Mouse (Mus musculus) megakaryocyte, embryonic 14.5 days (primary cell): ENCODE data around the gene Chn1. TPM values are rescaled to one million over a fixed set of nuclear protein-coding genes. Genes with fewer than 3 reads are reported as not detected.

Experiments used
- H3K27me3 ChIP-seq: replicated peaks from 2 replicates; pipeline ENCODE3; 2012; ENCODE audit warnings: inconsistent platforms
- H3K36me3 ChIP-seq: replicated peaks from 2 replicates; pipeline ENCODE3; 2012; ENCODE audit warnings: low read length, inconsistent platforms, mixed read lengths
- H3K4me1 ChIP-seq: 2 replicates; pipeline ENCODE4 v1.6.1; 2012; ENCODE audit warnings: inconsistent platforms
- H3K4me3 ChIP-seq: replicated peaks from 2 replicates; pipeline ENCODE3; 2012; ENCODE audit warnings: moderate library complexity, mild to moderate bottlenecking, inconsistent platforms
- H3K9me3 ChIP-seq: 2 replicates; pipeline ENCODE4 v1.6.1; 2012; ENCODE audit warnings: inconsistent platforms
- FLI1 ChIP-seq: IDR thresholded peaks from 2 replicates; pipeline ENCODE4 v1.6.1; 2012; ENCODE audit warnings: low read length, inconsistent platforms, mixed read lengths
- GATA1 ChIP-seq: IDR thresholded peaks from 3 replicates; pipeline ENCODE4 v1.6.1; 2012; ENCODE audit warnings: mixed read lengths, low read length, inconsistent platforms, borderline replicate concordance
- polyA plus RNA-seq: library from polyadenylated mRNA; stranded (reverse); fragments of >175 nt; gene quantifications from 2 replicates; pipeline ENCODE4 v1.2.3, GENCODE M21; 2012; ENCODE audit warnings: low replicate concordance; ENCODE audit not compliant: insufficient read depth

Chn1 gene
- polyA plus RNA-seq, 1 experiment = 1.1 TPM

DNA sequence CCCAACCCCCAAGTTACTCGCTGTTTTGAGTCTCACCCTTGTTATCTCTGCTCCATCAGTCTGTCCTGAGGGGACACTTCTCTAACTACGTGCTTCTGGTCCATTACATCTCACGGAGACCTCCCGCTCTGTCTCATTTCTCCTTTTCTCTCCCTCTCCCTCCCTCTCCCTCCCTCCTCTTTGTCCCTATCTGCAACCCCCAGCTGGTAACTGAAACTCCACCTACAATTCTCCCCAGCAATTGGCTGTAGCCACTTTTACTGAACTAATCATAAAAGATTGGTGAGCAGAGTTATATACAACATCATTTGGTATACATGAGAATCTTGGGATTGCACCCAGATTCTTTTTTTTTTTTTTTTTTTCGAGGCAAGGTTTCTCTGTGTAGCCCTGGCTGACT, 16.1 kb downstream of the Chn1 start:
- peaks cover 1% of the 10 kb centered on the region for H3K27me3 ChIP-seq
- TF ChIP-seq FLI1 = no peak
- TF ChIP-seq GATA1 = no peak

DNA sequence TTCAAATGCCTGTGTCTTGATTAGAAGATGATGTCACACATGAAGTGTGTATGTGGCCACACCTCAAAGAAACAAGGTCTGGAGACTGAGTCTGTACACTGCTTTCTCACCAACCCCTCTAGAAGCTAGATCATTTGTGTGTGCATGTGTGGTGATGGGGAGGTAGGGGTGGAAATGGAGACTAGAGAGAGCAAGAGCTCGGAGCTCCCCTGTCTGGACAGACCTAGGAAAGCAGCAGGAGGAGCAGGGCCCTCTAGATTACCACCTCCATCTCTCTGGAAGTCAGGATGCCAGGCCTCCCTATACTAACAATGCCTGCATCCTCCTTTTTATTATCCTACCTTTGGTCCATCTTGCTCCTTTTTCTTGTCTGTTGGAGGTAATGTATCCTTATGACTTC, 27.8 kb downstream of the Chn1 start:
- no peaks in the 10 kb centered on the region for H3K27me3 ChIP-seq
- peaks cover 4% of the 10 kb centered on the region; the same call in 1 of the 2 replicates for H3K4me1 ChIP-seq
- no peaks in the 10 kb centered on the region for H3K9me3 ChIP-seq
- TF ChIP-seq FLI1 = no peak
- no peak for TF ChIP-seq GATA1
- H3K4me3 ChIP-seq = no peak overlapping the region
- H3K36me3 ChIP-seq = no peaks in the 10 kb centered on the region

More for the DNA sequence above, 16.1 kb downstream of the Chn1 start:
- no peaks in the 10 kb centered on the region for H3K36me3 ChIP-seq
- peaks cover 5% of the 10 kb centered on the region; the same call in 1 of the 2 replicates for H3K9me3 ChIP-seq
- H3K4me1 ChIP-seq = no peaks in the 10 kb centered on the region; the same call in 1 of the 2 replicates
- H3K4me3 ChIP-seq = no peak overlapping the region

DNA sequence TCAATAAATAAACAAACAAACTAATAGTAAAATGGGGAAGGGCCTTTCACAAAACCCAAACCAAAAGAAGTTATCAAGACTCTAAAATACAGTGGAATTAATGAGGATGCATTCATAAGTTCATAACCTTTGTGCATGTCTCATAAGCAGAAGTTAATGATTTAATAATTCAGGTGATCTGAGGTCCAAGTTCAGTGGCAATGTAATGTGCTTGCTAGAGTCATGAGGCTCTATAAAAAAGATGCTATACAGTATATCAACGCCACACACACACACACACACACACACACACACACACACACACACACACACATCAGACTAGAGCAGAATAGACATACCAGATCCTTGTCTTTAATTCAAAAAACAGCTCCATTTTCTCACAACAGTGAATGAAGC, 28.8 kb downstream of the Chn1 start:
- TF ChIP-seq GATA1 (no peak), FLI1 (no peak)
- no peaks in the 10 kb centered on the region for H3K36me3 ChIP-seq
- H3K9me3 ChIP-seq = no peaks in the 10 kb centered on the region
- H3K4me3 ChIP-seq = no peak overlapping the region
- peaks cover under 1% of the 10 kb centered on the region for H3K27me3 ChIP-seq
- peaks cover 12% of the 10 kb centered on the region for H3K4me1 ChIP-seq

DNA sequence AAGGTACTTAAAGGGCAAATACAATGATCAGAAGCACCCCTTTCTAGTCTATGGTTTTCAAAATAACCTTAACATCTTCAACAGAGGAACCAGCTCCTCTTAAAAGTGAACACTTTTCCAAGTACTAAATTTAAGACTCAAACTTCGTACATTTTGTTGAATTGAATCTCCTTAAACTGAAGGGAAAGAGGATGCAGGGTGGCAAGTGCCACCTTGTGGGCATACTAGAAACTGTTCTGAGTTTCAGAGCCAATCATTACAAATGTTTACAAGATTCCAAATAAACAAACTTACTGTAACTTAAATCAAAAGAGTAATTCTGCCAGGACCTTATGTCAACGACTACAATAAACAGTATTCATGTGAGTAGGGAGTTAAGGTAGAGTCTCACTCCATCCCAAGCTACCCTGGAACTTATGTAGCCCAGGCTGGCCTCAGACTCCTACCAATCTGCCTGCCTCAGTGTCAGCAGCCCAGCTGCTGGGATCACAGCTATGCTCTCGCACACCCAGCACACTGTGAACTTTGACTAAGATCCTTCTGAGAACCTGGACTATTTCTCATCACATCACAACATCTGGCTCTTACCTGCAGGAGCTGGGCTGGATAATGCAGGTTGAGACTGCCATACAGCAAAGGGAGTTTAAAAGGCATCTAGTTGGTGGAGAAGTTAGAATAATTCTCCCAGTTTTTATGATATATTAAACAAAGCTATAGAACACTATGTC, 29.3 kb downstream of the Chn1 start:
- Histone ChIP-seq H3K4me3 (no peak overlapping the region), H3K27me3 (peaks cover 2% of the 10 kb centered on the region), H3K36me3 (no peaks in the 10 kb centered on the region), H3K4me1 (peaks cover 14% of the 10 kb centered on the region), H3K9me3 (no peaks in the 10 kb centered on the region)
- no peak for TF ChIP-seq GATA1
- TF ChIP-seq FLI1 = no peak

DNA sequence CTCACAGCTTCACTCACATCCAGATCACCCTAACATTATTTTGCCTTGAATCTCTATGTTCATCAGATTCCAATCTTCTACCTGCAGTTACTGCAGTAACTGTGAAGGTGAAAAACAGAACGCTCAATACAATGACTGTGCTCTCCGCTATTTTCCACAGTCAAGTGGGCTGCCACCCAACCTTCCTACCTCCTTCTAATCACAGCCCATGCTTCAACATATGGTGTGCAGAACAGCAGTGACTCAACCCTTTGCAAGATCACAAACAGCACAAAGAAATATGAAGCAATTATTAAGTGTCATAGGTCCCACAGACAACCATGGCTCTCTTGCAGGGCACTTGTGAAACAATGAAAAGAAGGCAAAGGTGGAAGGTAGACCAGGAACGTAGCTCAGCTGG, 33.9 kb downstream of the Chn1 start:
- Histone ChIP-seq H3K4me1 (peaks cover 14% of the 10 kb centered on the region), H3K9me3 (no peaks in the 10 kb centered on the region), H3K4me3 (no peak overlapping the region), H3K36me3 (no peaks in the 10 kb centered on the region), H3K27me3 (peaks cover 7% of the 10 kb centered on the region)
- TF ChIP-seq FLI1 (no peak), GATA1 (no peak)

DNA sequence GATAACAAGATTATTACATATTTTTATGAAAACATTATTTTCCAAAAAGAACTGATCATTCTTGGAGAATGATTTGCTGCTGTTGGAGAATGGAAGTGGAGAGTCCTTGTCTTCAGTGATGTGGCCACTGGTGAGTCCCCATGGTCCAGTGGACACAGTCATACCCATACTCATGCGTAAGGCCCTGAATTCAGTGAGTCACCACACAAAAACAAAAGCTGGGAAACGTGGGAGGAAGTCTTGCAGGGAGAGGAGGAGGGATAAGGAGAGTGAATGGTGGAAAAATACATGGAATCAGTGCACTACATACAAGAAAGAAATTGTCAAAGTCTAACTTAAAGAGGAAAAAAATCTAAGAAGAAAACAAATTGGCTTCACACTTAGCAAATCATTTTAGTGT, 47.3 kb downstream of the Chn1 start:
- TF ChIP-seq FLI1 = no peak
- no peak for TF ChIP-seq GATA1
- no peak overlapping the region for H3K4me3 ChIP-seq
- no peaks in the 10 kb centered on the region for H3K9me3 ChIP-seq
- H3K27me3 ChIP-seq = peaks cover 7% of the 10 kb centered on the region
- no peaks in the 10 kb centered on the region for H3K36me3 ChIP-seq
- H3K4me1 ChIP-seq = no peaks in the 10 kb centered on the region

DNA sequence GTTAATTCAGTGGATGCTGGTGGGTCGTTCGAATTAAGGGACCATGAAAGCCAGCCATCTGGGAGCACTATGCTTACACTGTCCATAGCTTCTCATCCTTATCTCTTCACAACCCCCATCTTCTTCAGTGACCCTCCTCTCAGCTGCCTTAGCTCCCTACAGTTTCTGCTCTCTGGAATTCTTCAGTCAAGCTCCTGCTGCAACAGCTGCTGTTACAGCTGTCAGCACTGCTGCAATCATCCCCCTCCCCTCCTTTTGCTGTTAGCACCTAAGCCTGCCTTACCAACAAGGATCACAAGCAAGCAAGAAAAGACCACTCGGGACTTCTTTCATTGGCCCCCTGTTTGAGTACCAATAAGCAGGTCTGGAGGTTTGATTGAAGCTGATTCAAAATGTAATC, 50.2 kb downstream of the Chn1 start:
- Histone ChIP-seq H3K9me3 (no peaks in the 10 kb centered on the region), H3K36me3 (no peaks in the 10 kb centered on the region), H3K27me3 (peaks cover 10% of the 10 kb centered on the region), H3K4me3 (no peak overlapping the region), H3K4me1 (no peaks in the 10 kb centered on the region)
- TF ChIP-seq GATA1 (no peak), FLI1 (no peak)

DNA sequence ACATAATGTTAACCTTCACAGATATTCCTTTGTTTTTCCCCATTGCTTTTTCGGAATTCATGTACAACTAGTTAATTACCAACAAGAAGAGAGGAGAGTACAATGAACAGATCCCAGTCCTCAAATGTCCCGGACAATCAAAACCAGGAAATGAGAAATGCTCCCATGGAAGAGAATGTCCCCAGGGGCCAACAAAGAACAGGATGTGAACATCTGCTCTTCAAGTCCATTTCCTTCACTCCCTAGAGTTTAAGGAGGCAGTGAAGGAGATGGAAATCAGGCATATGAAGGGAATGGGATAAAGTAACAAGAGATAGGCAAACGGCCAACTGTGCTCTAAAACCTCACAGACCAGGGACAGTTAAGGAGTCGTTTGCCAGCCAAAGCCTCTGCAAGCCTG, 53.3 kb downstream of the Chn1 start:
- H3K4me1 ChIP-seq = no peaks in the 10 kb centered on the region

DNA sequence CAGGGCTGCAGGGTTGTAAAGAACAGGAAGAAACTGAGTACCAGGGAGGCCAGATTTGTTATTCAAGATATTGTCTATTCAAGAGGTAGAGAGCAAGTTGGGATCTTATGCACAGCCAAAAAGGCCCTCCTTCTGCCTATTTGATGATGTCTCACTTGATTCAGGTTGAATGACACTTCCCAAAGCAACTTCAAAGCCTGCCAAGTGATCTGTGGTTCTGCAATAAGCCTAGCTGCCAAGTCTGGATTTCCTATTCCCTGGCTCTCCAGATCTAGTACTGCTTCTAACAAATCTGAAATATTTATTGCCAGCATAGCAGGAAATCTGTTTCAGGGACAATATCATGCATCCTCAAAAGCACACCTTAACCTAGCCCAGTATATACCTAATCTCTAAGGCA, 62.7 kb downstream of the Chn1 start:
- H3K36me3 ChIP-seq = no peaks in the 10 kb centered on the region
- no peak overlapping the region for H3K4me3 ChIP-seq
- no peak for TF ChIP-seq GATA1
- TF ChIP-seq FLI1 = no peak
- no peaks in the 10 kb centered on the region for H3K4me1 ChIP-seq
- no peaks in the 10 kb centered on the region for H3K9me3 ChIP-seq
- H3K27me3 ChIP-seq = no peaks in the 10 kb centered on the region

More for the DNA sequence above, 53.3 kb downstream of the Chn1 start:
- TF ChIP-seq GATA1 (no peak), FLI1 (no peak)
- peaks cover 10% of the 10 kb centered on the region for H3K27me3 ChIP-seq
- H3K36me3 ChIP-seq = no peaks in the 10 kb centered on the region
- no peak overlapping the region for H3K4me3 ChIP-seq
- no peaks in the 10 kb centered on the region for H3K9me3 ChIP-seq

DNA sequence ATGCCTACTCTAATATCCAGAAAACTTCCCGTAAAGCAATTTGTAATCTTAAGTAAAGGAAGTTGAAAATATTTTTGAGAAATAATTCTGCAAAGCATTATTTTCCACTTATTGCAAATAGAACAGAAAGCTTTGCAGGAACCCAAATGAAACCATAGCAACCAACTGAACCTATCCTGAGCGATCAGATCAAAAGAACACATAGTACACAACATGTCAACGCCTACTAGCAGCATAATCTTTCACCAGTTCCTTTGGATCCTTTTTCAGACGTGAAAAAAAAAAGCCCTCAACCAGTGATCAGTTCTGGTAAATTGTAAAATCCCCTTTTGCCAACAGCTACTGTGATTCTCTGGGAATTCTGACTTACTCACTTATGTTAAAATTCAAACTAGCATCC, 82.1 kb downstream of the Chn1 start:
- Histone ChIP-seq H3K4me1 (no peaks in the 10 kb centered on the region), H3K9me3 (no peaks in the 10 kb centered on the region), H3K4me3 (no peak overlapping the region), H3K27me3 (peaks cover 2% of the 10 kb centered on the region), H3K36me3 (no peaks in the 10 kb centered on the region)
- TF ChIP-seq FLI1 (no peak), GATA1 (no peak)
